ENCODE assay signal across 28 mouse cellular contexts in genomic region chr1:121996461-121996860, GRCm38 (mm10).
DNase-seq lines count a peak whose midpoint lies in the region; ATAC-seq and TF ChIP-seq lines count a peak whose summit lies in the region.
"Had no signal": no experiment of that assay in that cellular context is flagged by ENCODE, and none has a peak within 500 bp of the region (broad histone marks: within the 10 kb centered on the region; RNA-seq: fewer than 3 reads in every experiment).

No protein-coding gene starts in this region.

- no peak overlapping the region for H3K4me3 ChIP-seq in forebrain, postnatal 0 days (ENCODE audit: low read depth, low read length)
- H3K4me3 ChIP-seq in forebrain, embryonic 11.5 days (ENCODE audit: low read depth, low read length): no peak overlapping the region
- no peak overlapping the region for H3K4me3 ChIP-seq in kidney, embryonic 16.5 days (ENCODE audit: low read length)
- H3K4me3 ChIP-seq in midbrain, embryonic 12.5 days: no peak overlapping the region
- no peak overlapping the region for H3K4me3 ChIP-seq in midbrain, embryonic 13.5 days (replicated peaks)
- H3K4me3 ChIP-seq: embryonic facial prominence, embryonic 15.5 days; heart, adult 2 months; heart, embryonic 13.5 days; hindbrain, embryonic 13.5 days; limb, embryonic 12.5 days; neural tube, embryonic 13.5 days had no signal

- no peaks in the 10 kb centered on the region for H3K36me3 ChIP-seq in forebrain, postnatal 0 days (ENCODE audit: insufficient read depth)
- no peaks in the 10 kb centered on the region for H3K36me3 ChIP-seq in forebrain, embryonic 11.5 days (ENCODE audit: control insufficient read depth, insufficient read depth, low read length)
- H3K36me3 ChIP-seq in kidney, embryonic 16.5 days (ENCODE audit: insufficient read depth, low read length): no peaks in the 10 kb centered on the region
- no peaks in the 10 kb centered on the region for H3K36me3 ChIP-seq in midbrain, embryonic 12.5 days
- no peaks in the 10 kb centered on the region for H3K36me3 ChIP-seq in midbrain, embryonic 13.5 days
- H3K36me3 ChIP-seq: embryonic facial prominence, embryonic 15.5 days; heart, embryonic 13.5 days; hindbrain, embryonic 13.5 days; limb, embryonic 12.5 days; neural tube, embryonic 13.5 days had no signal

- WGBS in forebrain, postnatal 0 days: 63% methylated on average over 1 of the region's 1 CpGs
- 67% methylated on average over 1 of the region's 1 CpGs for WGBS in forebrain, embryonic 11.5 days
- 50% methylated on average over 1 of the region's 1 CpGs for WGBS in kidney, embryonic 16.5 days
- 42% methylated on average over 1 of the region's 1 CpGs for WGBS in midbrain, embryonic 12.5 days
- WGBS in midbrain, embryonic 13.5 days: 31% methylated on average over 1 of the region's 1 CpGs

- DNase-seq in forebrain, postnatal 0 days: no peak
- DNase-seq in forebrain, embryonic 11.5 days (ENCODE audit: low spot score): no peak
- DNase-seq in kidney, postnatal 25 days: no peak
- DNase-seq in telencephalon, adult 2 months (ENCODE audit: low read depth, low spot score): peak; percentile 29
- DNase-seq in layer of hippocampus, postnatal 36 days: no peak
- DNase-seq: adrenal gland, postnatal 25 days; cerebellum, adult 11 months; cerebellum, adult 9-11 months; gastrocnemius, postnatal 36 days; heart, adult 2 months; heart, postnatal 14 days; kidney, adult 2 months; liver, postnatal 0 days; right cerebral cortex, postnatal 4 days; thymus, postnatal 25 days had no signal

- no peak overlapping the region for H3K27ac ChIP-seq in forebrain, postnatal 0 days (ENCODE audit: low read depth, low read length)
- no peak overlapping the region for H3K27ac ChIP-seq in forebrain, embryonic 11.5 days (ENCODE audit: low read depth, low read length)
- H3K27ac ChIP-seq in kidney, embryonic 16.5 days (ENCODE audit: low read length): peak overlapping the region; percentile 36; the same call in 1 of the 2 replicates
- no peak overlapping the region for H3K27ac ChIP-seq in midbrain, embryonic 12.5 days (replicated peaks)
- no peak overlapping the region for H3K27ac ChIP-seq in midbrain, embryonic 13.5 days
- H3K27ac ChIP-seq: embryonic facial prominence, embryonic 15.5 days; heart, adult 2 months; heart, embryonic 13.5 days; hindbrain, embryonic 13.5 days; limb, embryonic 12.5 days; macrophage; neural tube, embryonic 13.5 days had no signal

- no peaks in the 10 kb centered on the region for H3K27me3 ChIP-seq in forebrain, postnatal 0 days (ENCODE audit: insufficient read depth, low read length)
- H3K27me3 ChIP-seq in forebrain, embryonic 11.5 days (ENCODE audit: control insufficient read depth, insufficient read depth, low read length): no peaks in the 10 kb centered on the region
- H3K27me3 ChIP-seq in kidney, embryonic 16.5 days (ENCODE audit: insufficient read depth, low read length): no peaks in the 10 kb centered on the region
- H3K27me3 ChIP-seq in midbrain, embryonic 12.5 days: no peaks in the 10 kb centered on the region
- H3K27me3 ChIP-seq in midbrain, embryonic 13.5 days: no peaks in the 10 kb centered on the region
- H3K27me3 ChIP-seq: embryonic facial prominence, embryonic 15.5 days; heart, embryonic 13.5 days; hindbrain, embryonic 13.5 days; limb, embryonic 12.5 days; neural tube, embryonic 13.5 days had no signal

- no peak for TF ChIP-seq CTCF in forebrain, postnatal 0 days (IDR thresholded peaks at IDR 0.05; ENCODE audit: low read depth)

- H3K4me1 ChIP-seq in forebrain, postnatal 0 days (ENCODE audit: insufficient read depth): no peaks in the 10 kb centered on the region
- H3K4me1 ChIP-seq in forebrain, embryonic 11.5 days (replicated peaks; ENCODE audit: control insufficient read depth, insufficient read depth, low read length): no peaks in the 10 kb centered on the region
- no peaks in the 10 kb centered on the region for H3K4me1 ChIP-seq in kidney, embryonic 16.5 days (ENCODE audit: insufficient read depth, low read length)
- H3K4me1 ChIP-seq in midbrain, embryonic 12.5 days: no peaks in the 10 kb centered on the region
- H3K4me1 ChIP-seq in midbrain, embryonic 13.5 days (replicated peaks): no peaks in the 10 kb centered on the region
- H3K4me1 ChIP-seq: embryonic facial prominence, embryonic 15.5 days; heart, embryonic 13.5 days; hindbrain, embryonic 13.5 days; limb, embryonic 12.5 days; neural tube, embryonic 13.5 days had no signal

- H3K9ac ChIP-seq in forebrain, postnatal 0 days: no peak overlapping the region
- no peak overlapping the region for H3K9ac ChIP-seq in forebrain, embryonic 11.5 days (ENCODE audit: low read length)
- H3K9ac ChIP-seq in kidney, embryonic 16.5 days (replicated peaks; ENCODE audit: low read length): no peak overlapping the region
- no peak overlapping the region for H3K9ac ChIP-seq in midbrain, embryonic 12.5 days (replicated peaks)
- H3K9ac ChIP-seq in midbrain, embryonic 13.5 days (replicated peaks): no peak overlapping the region
- H3K9ac ChIP-seq: embryonic facial prominence, embryonic 15.5 days; heart, embryonic 13.5 days; hindbrain, embryonic 13.5 days; limb, embryonic 12.5 days; liver, postnatal 0 days; neural tube, embryonic 13.5 days had no signal

- H3K4me2 ChIP-seq in forebrain, postnatal 0 days (ENCODE audit: low read depth): no peak overlapping the region
- H3K4me2 ChIP-seq in forebrain, embryonic 11.5 days (ENCODE audit: low read depth, low read length, severe bottlenecking): no peak overlapping the region
- no peak overlapping the region for H3K4me2 ChIP-seq in kidney, embryonic 16.5 days (replicated peaks; ENCODE audit: low read depth, low read length)
- no peak overlapping the region for H3K4me2 ChIP-seq in midbrain, embryonic 12.5 days (replicated peaks)
- H3K4me2 ChIP-seq in midbrain, embryonic 13.5 days (replicated peaks): no peak overlapping the region
- H3K4me2 ChIP-seq: embryonic facial prominence, embryonic 15.5 days; heart, embryonic 13.5 days; hindbrain, embryonic 13.5 days; limb, embryonic 12.5 days; liver, embryonic 11.5 days; neural tube, embryonic 13.5 days had no signal

- no peaks in the 10 kb centered on the region for H3K9me3 ChIP-seq in forebrain, postnatal 0 days (ENCODE audit: low read length)
- no peaks in the 10 kb centered on the region for H3K9me3 ChIP-seq in forebrain, embryonic 11.5 days (ENCODE audit: control insufficient read depth, low read length)
- no peaks in the 10 kb centered on the region for H3K9me3 ChIP-seq in kidney, embryonic 16.5 days (ENCODE audit: low read length)
- H3K9me3 ChIP-seq in midbrain, embryonic 12.5 days: no peaks in the 10 kb centered on the region
- H3K9me3 ChIP-seq in midbrain, embryonic 13.5 days: no peaks in the 10 kb centered on the region
- H3K9me3 ChIP-seq: embryonic facial prominence, embryonic 15.5 days; heart, embryonic 13.5 days; hindbrain, embryonic 13.5 days; limb, embryonic 12.5 days; neural tube, embryonic 13.5 days had no signal

- 0 out of 2 replicates have a peak, but pooled peaks have one; percentile 36 for ATAC-seq in forebrain, postnatal 0 days
- ATAC-seq in forebrain, embryonic 11.5 days (replicated peaks; ENCODE audit: low FRiP score): no peak; the same call in 1 of the 2 replicates
- ATAC-seq in kidney, embryonic 16.5 days (ENCODE audit: low FRiP score, low TSS enrichment): peak; percentile 98
- ATAC-seq in midbrain, embryonic 12.5 days (ENCODE audit: low FRiP score, low read depth): peak; percentile 73
- ATAC-seq in midbrain, embryonic 13.5 days: no peak
- ATAC-seq: activated CD4-positive, CD25-positive, alpha-beta regulatory T cell, adult 4 months; forebrain, embryonic 16.5 days; liver, postnatal 0 days; lung, postnatal 0 days had no signal

Comparison
In these comparisons a context has a peak if more than half of its experiments do, and no peak if none do; other contexts are left out.
1. ATAC-seq: peak in forebrain, postnatal 0 days (single experiment), kidney, embryonic 16.5 days (single experiment) and midbrain, embryonic 12.5 days (single experiment); none in forebrain, embryonic 11.5 days (single experiment) and midbrain, embryonic 13.5 days (single experiment).